Mouse (Mus musculus) brain, embryonic 14.5 days (tissue): Measurements from ENCODE around the gene Dip2b.

Experiments used
- CTCF ChIP-seq: fragments of 200-500 bp; IDR thresholded peaks from 2 replicates; pipeline ENCODE4 v1.5.1; 2012; ENCODE audit warnings: inconsistent platforms, mild to moderate bottlenecking, moderate library complexity, borderline replicate concordance; ENCODE audit not compliant: insufficient read depth, insufficient read length; ENCODE audit errors: extremely low read depth
- POLR2A ChIP-seq: fragments of 200-500 bp; IDR thresholded peaks from 2 replicates; pipeline ENCODE4 v1.6.1; 2012; ENCODE audit warnings: mild to moderate bottlenecking, inconsistent platforms, borderline replicate concordance; ENCODE audit not compliant: poor library complexity, insufficient read depth, insufficient read length, severe bottlenecking; ENCODE audit errors: extremely low read depth

- TF ChIP-seq CTCF = no peak
- no peak for TF ChIP-seq POLR2A
Observed at GRCm38 (mm10) chr15:100161747-100162280, 123.3 kb downstream of the Dip2b start.
